ENCODE assay signal across 8 mouse cellular contexts in genomic region chr6:124811701-124812560, GRCm38 (mm10). TPM values are rescaled to one million over a fixed set of nuclear protein-coding genes. Genes with fewer than 3 reads are reported as not detected.
DNase-seq lines count a peak whose midpoint lies in the region; ATAC-seq and TF ChIP-seq lines count a peak whose summit lies in the region.

No protein-coding gene starts in this region.

- H3K27ac ChIP-seq in heart, embryonic 10.5 days, result peak overlapping the region; percentile 99
- no peak overlapping the region for H3K27ac ChIP-seq in hindbrain, embryonic 11.5 days (ENCODE audit: low read depth, low read length)
- H3K27ac ChIP-seq in liver, postnatal 0 days (ENCODE audit: low read depth), result peak overlapping the region; percentile 96

- H3K9me3 ChIP-seq in heart, embryonic 10.5 days, result no peaks in the 10 kb centered on the region
- H3K9me3 ChIP-seq in hindbrain, embryonic 11.5 days (ENCODE audit: control insufficient read depth, low read length), result no peaks in the 10 kb centered on the region
- no peaks in the 10 kb centered on the region for H3K9me3 ChIP-seq in liver, postnatal 0 days (ENCODE audit: low read length)

- H3K4me2 ChIP-seq in hindbrain, embryonic 11.5 days (replicated peaks; ENCODE audit: low read depth, low read length), result peak overlapping the region; percentile 80; the same call in 1 of the 2 replicates
- peak overlapping the region; percentile 99 for H3K4me2 ChIP-seq in liver, postnatal 0 days (ENCODE audit: low read depth, low read length)

- DNase-seq in heart, embryonic 10.5 days (ENCODE audit: low spot score), result no peak
- DNase-seq in heart, postnatal 25 days (ENCODE audit: low spot score), result no peak
- DNase-seq in ZHBTc4 (ENCODE audit: low read depth, low spot score), result peak; percentile 21
- DNase-seq in hindbrain, embryonic 11.5 days (ENCODE audit: low spot score), result no peak
- no peak for DNase-seq in liver, postnatal 0 days
- DNase-seq in ovary, postnatal 10 days (ENCODE audit: low spot score), result no peak
- no peak for DNase-seq in lung, postnatal 10 days
- DNase-seq in lung, postnatal 25 days (ENCODE audit: low spot score), result no peak

- H3K4me1 ChIP-seq in heart, embryonic 10.5 days, result peaks cover 55% of the 10 kb centered on the region
- peaks cover 17% of the 10 kb centered on the region for H3K4me1 ChIP-seq in hindbrain, embryonic 11.5 days (replicated peaks; ENCODE audit: control insufficient read depth, insufficient read depth, low read length)
- peaks cover 46% of the 10 kb centered on the region for H3K4me1 ChIP-seq in liver, postnatal 0 days (ENCODE audit: insufficient read depth)

- H3K36me3 ChIP-seq in heart, embryonic 10.5 days, result peaks cover 48% of the 10 kb centered on the region
- peaks cover 3% of the 10 kb centered on the region; the same call in 1 of the 2 replicates for H3K36me3 ChIP-seq in hindbrain, embryonic 11.5 days (ENCODE audit: control insufficient read depth, insufficient read depth, low read length)
- peaks cover 32% of the 10 kb centered on the region for H3K36me3 ChIP-seq in liver, postnatal 0 days (replicated peaks; ENCODE audit: insufficient read depth, low read length)

- no peak for ATAC-seq in hindbrain, embryonic 11.5 days (ENCODE audit: low FRiP score)
- ATAC-seq in liver, postnatal 0 days, result no peak

- no peak for TF ChIP-seq EP300 in liver, postnatal 0 days (IDR thresholded peaks at IDR 0.05; ENCODE audit: low read depth)

- TF ChIP-seq CTCF in liver, postnatal 0 days (IDR thresholded peaks at IDR 0.05; ENCODE audit: low read depth), result no peak

- no peaks in the 10 kb centered on the region for H3K27me3 ChIP-seq in heart, embryonic 10.5 days (ENCODE audit: insufficient read depth, poor library complexity, severe bottlenecking)
- H3K27me3 ChIP-seq in hindbrain, embryonic 11.5 days (ENCODE audit: control insufficient read depth, insufficient read depth, low read length), result no peaks in the 10 kb centered on the region
- no peaks in the 10 kb centered on the region for H3K27me3 ChIP-seq in liver, postnatal 0 days (ENCODE audit: insufficient read depth, low read length)

- intact Hi-C loops in heart, postnatal 25 days (cut with DNase I), result no loop called here

- no peak overlapping the region for H3K9ac ChIP-seq in hindbrain, embryonic 11.5 days (ENCODE audit: low read depth, low read length)
- H3K9ac ChIP-seq in liver, postnatal 0 days (replicated peaks), result peak overlapping the region; percentile 93; the same call in 1 of the 2 replicates

- WGBS in heart, embryonic 10.5 days, result 75% methylated on average over 24 of the region's 24 CpGs
- 85% methylated on average over 24 of the region's 24 CpGs for WGBS in hindbrain, embryonic 11.5 days
- 70% methylated on average over 24 of the region's 24 CpGs for WGBS in liver, postnatal 0 days (ENCODE audit: insufficient replicate concordance)

- peak overlapping the region; percentile 90 for H3K4me3 ChIP-seq in heart, embryonic 10.5 days
- H3K4me3 ChIP-seq in hindbrain, embryonic 11.5 days (ENCODE audit: low read depth, low read length), result peak overlapping the region; percentile 72; the same call in 1 of the 2 replicates
- peak overlapping the region; percentile 85 for H3K4me3 ChIP-seq in liver, postnatal 0 days (ENCODE audit: low read depth, low read length)

RNA-seq across cellular contexts. Expression of gene Tpi1, which starts 2.2 kb away (rescaled TPM):
- polyA plus RNA-seq in heart, embryonic 10.5 days (2016; fragmentation: Nextera tagmentation; extraction: Ambion mirVana), result 1,456 and 1,625 TPM in 2 replicates
- 100 to 1,000 TPM; 837 to 904 TPM for total RNA-seq in heart, postnatal 25 days (2021)
- 618 and 653 TPM in 2 replicates for polyA plus RNA-seq in hindbrain, embryonic 11.5 days (2014; fragmentation: Nextera tagmentation; extraction: Ambion mirVana)
- polyA plus RNA-seq in liver, postnatal 0 days (2015; fragmentation: Nextera tagmentation; extraction: Ambion mirVana), result 332 and 346 TPM in 2 replicates

RNA-seq across cellular contexts. Expression of gene Spsb2, which starts 3.5 kb away (rescaled TPM):
- polyA plus RNA-seq in heart, embryonic 10.5 days (2016; fragmentation: Nextera tagmentation; extraction: Ambion mirVana), result 8.5 and 9.3 TPM in 2 replicates
- 1 to 10 TPM; 2.9 to 3.3 TPM for total RNA-seq in heart, postnatal 25 days (2021)
- polyA plus RNA-seq in hindbrain, embryonic 11.5 days (2014; fragmentation: Nextera tagmentation; extraction: Ambion mirVana), result 4.8 and 6.7 TPM in 2 replicates
- 11.4 and 14.3 TPM in 2 replicates for polyA plus RNA-seq in liver, postnatal 0 days (2015; fragmentation: Nextera tagmentation; extraction: Ambion mirVana)

RNA-seq across cellular contexts. Expression of gene Usp5, which starts 17.4 kb away (rescaled TPM):
- 145 and 151 TPM in 2 replicates for polyA plus RNA-seq in heart, embryonic 10.5 days (2016; fragmentation: Nextera tagmentation; extraction: Ambion mirVana)
- 10 to 100 TPM; 73.7 to 75.3 TPM for total RNA-seq in heart, postnatal 25 days (2021)
- 127 and 134 TPM in 2 replicates for polyA plus RNA-seq in hindbrain, embryonic 11.5 days (2014; fragmentation: Nextera tagmentation; extraction: Ambion mirVana)
- polyA plus RNA-seq in liver, postnatal 0 days (2015; fragmentation: Nextera tagmentation; extraction: Ambion mirVana), result 32.2 and 36.6 TPM in 2 replicates

RNA-seq across cellular contexts. Expression of gene Cdca3, which starts 17.4 kb away (rescaled TPM):
- polyA plus RNA-seq in heart, embryonic 10.5 days (2016; fragmentation: Nextera tagmentation; extraction: Ambion mirVana), result 150 and 179 TPM in 2 replicates
- total RNA-seq in heart, postnatal 25 days (2021), result 1 to 10 TPM in 1 of 2 experiments, under 1 TPM in 1; 0.91 to 1.6 TPM
- polyA plus RNA-seq in hindbrain, embryonic 11.5 days (2014; fragmentation: Nextera tagmentation; extraction: Ambion mirVana), result 185 and 193 TPM in 2 replicates
- polyA plus RNA-seq in liver, postnatal 0 days (2015; fragmentation: Nextera tagmentation; extraction: Ambion mirVana), result 96.4 and 98.3 TPM in 2 replicates

RNA-seq across cellular contexts. Expression of gene Gnb3, which starts 28.1 kb away (rescaled TPM):
- polyA plus RNA-seq in heart, embryonic 10.5 days (2016; fragmentation: Nextera tagmentation; extraction: Ambion mirVana), result 2.4 and 5.2 TPM in 2 replicates
- 1 to 10 TPM; 3.0 to 3.2 TPM for total RNA-seq in heart, postnatal 25 days (2021)
- polyA plus RNA-seq in hindbrain, embryonic 11.5 days (2014; fragmentation: Nextera tagmentation; extraction: Ambion mirVana), result 0.22 and 0.64 TPM in 2 replicates
- 0.19 TPM in 1 of 2 replicates, not detected in the other for polyA plus RNA-seq in liver, postnatal 0 days (2015; fragmentation: Nextera tagmentation; extraction: Ambion mirVana)
